Mouse (Mus musculus) liver, postnatal 0 days (tissue): ENCODE results near the gene Arhgap25. TPM values are rescaled to one million over a fixed set of nuclear protein-coding genes. Genes with fewer than 3 reads are reported as not detected.
"Not testable (repeated sequence)": the region's sequence is repeated elsewhere in the genome, so short reads cannot be mapped to it uniquely, and the experiment has no call there.

Experiments used
- ATAC-seq: fragments of 200-750 bp; cut with Nextera tagmentation; 2 replicates; pipeline ENCODE4 v1.8.0; 2017; ENCODE audit warnings: mild to moderate bottlenecking, moderate library complexity
- DNase-seq: peaks from one replicate; pipeline ENCODE4 v3.0.0-alpha.2; 2016
- H3K27ac ChIP-seq: fragments of 300-500 bp; sonication (generic); 2 replicates; pipeline ENCODE4 v1.5.1; 2014; ENCODE audit warnings: antibody characterized with exemption, moderate library complexity, mild to moderate bottlenecking, low read depth
- H3K27me3 ChIP-seq: fragments of 300-500 bp; sonication (generic); 2 replicates; pipeline ENCODE4 v1.6.1; 2014; ENCODE audit warnings: low read length, control low read depth, mixed read lengths; ENCODE audit not compliant: insufficient read depth
- H3K36me3 ChIP-seq: fragments of 300-500 bp; sonication (generic); replicated peaks from 2 replicates; pipeline ENCODE4 v1.6.1; 2014; ENCODE audit warnings: mild to moderate bottlenecking, control low read depth, low read length, moderate library complexity, mixed read lengths; ENCODE audit not compliant: insufficient read depth
- H3K4me1 ChIP-seq: fragments of 300-500 bp; sonication (generic); 2 replicates; pipeline ENCODE4 v1.6.1; 2014; ENCODE audit warnings: antibody characterized with exemption, mild to moderate bottlenecking, control low read depth; ENCODE audit not compliant: insufficient read depth
- H3K4me2 ChIP-seq: fragments of 300-500 bp; sonication (generic); 2 replicates; pipeline ENCODE4 v1.6.1; 2014; ENCODE audit warnings: low read depth, mild to moderate bottlenecking, low read length, moderate library complexity, mixed read lengths
- H3K4me3 ChIP-seq: fragments of 300-500 bp; sonication (generic); 2 replicates; pipeline ENCODE4 v1.5.1; 2014; ENCODE audit warnings: low read depth, low read length
- H3K9ac ChIP-seq: fragments of 300-500 bp; sonication (generic); replicated peaks from 2 replicates; pipeline ENCODE4 v1.6.1; 2014; ENCODE audit warnings: mild to moderate bottlenecking, moderate library complexity
- H3K9me3 ChIP-seq: fragments of 300-500 bp; sonication (generic); 2 replicates; pipeline ENCODE4 v1.6.1; 2016; ENCODE audit warnings: mild to moderate bottlenecking, control low read depth, low read length, mixed read lengths
- CTCF ChIP-seq: sonication (generic); IDR thresholded peaks from 2 replicates; pipeline ENCODE4 v1.5.1; 2016; ENCODE audit warnings: antibody characterized with exemption, low read depth
- EP300 ChIP-seq: IDR thresholded peaks from 2 replicates; pipeline ENCODE4 v1.6.1; 2016; ENCODE audit warnings: antibody characterized with exemption, low read depth, mild to moderate bottlenecking
- WGBS: fragments of 180-500 bp; shearing (Covaris S2); extraction: QIAGEN DNeasy Blood & Tissue Kit; methylation state at CpG from one replicate; pipeline ENCODE4 v1.1.7; 2014; ENCODE audit not compliant: insufficient replicate concordance; 5-methylcytosine and 5-hydroxymethylcytosine counted together
- polyA plus RNA-seq: library from polyadenylated mRNA; unstranded; fragments of >200 nt; fragmentation: Nextera tagmentation; extraction: Ambion mirVana; gene quantifications from 2 replicates; pipeline ENCODE4 v1.2.1, GENCODE M21; 2015

Gene Arhgap25
- polyA plus RNA-seq, 1 experiment from 2014 or later: 6.0 TPM

DNA sequence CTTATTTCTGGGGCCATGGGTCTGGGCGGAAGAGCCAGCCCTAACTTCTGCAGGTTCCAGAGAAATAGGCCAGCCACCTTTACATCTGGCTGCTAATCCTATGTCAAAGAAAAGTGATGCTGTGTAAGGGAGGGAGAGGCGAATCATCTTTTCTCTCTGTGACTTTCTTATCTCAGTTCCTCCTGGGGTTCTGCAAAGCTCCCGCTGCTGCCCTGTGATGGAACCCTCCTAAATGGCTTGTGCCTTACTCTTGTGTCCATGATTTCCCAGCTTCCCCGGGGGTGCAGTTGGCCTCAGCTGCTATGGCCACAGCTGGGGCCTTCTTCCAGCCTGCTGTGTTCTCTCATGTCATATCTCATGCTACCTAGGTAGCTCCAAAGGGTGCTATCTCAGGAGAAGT, 5.7 kb downstream of the Arhgap25 start:
- Histone ChIP-seq H3K9me3 (no peaks in the 10 kb centered on the region), H3K4me1 (peaks cover 46% of the 10 kb centered on the region), H3K27ac (peak overlapping the region; percentile 60), H3K9ac (0 out of 2 replicates have a peak overlapping the region, but pooled peaks have one; percentile 11), H3K27me3 (no peaks in the 10 kb centered on the region), H3K4me2 (peak overlapping the region; percentile 46), H3K36me3 (0 out of 2 replicates have a peak, but pooled peaks cover 6% of the 10 kb centered on the region), H3K4me3 (no peak overlapping the region)
- peak; percentile 56 for ATAC-seq
- WGBS: 62% methylated on average over 4 of the region's 4 CpGs
- TF ChIP-seq CTCF (no peak), EP300 (no peak)
- no peak for DNase-seq

DNA sequence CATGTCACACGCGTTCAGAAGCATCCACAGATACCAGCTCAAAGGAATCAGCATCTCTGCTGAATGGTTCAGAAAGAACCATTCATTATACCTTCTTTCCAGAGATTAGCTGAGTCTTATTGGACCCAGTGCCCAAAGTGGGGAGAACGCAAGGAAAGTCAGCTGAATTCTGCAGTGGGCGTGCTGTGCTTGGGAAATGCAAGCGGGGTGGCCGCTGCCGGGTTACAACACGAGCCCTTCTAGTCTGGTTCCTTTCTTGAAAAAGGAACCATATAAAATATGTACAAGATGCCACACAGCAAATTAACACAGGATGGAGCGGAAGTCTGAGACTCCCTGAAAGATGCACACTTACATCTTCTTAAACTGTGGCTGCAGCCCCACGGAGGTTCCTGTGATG, 7.9 kb downstream of the Arhgap25 start:
- WGBS: 73% methylated on average over 10 of the region's 10 CpGs

DNA sequence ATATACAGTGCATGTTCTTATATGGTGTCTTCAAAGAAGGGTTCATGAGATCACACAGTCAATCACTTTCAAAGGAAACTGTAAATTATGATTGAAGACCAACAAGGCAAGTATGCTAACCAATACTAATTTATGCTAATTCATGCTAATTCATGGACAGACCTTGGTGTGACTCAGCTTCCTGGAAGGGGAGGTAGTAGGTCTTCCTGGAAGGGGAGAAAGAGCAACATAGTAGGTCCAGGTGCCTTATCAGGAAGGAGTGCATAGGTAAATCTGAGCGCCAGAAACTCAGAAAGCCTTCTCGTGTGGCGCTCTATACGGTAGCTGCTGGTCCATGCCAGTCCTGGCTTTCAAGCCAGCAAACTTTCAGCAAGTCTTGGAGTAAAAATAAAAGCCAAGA, 8.8 kb downstream of the Arhgap25 start:
- 93% methylated on average over 4 of the region's 4 CpGs for WGBS
- Histone ChIP-seq H3K9ac (no peak overlapping the region), H3K27ac (peak overlapping the region; percentile 29; the same call in 1 of the 2 replicates), H3K4me1 (peaks cover 38% of the 10 kb centered on the region), H3K9me3 (no peaks in the 10 kb centered on the region), H3K27me3 (no peaks in the 10 kb centered on the region), H3K36me3 (0 out of 2 replicates have a peak, but pooled peaks cover 7% of the 10 kb centered on the region), H3K4me3 (no peak overlapping the region), H3K4me2 (no peak overlapping the region)
- TF ChIP-seq EP300 (peak; percentile 60; the same call in 1 of the 2 replicates), CTCF (no peak)
- no peak for DNase-seq
- ATAC-seq: peak; percentile 50

More for the DNA sequence above, 7.9 kb downstream of the Arhgap25 start:
- H3K4me3 ChIP-seq: no peak overlapping the region
- ATAC-seq (no peak), DNase-seq (no peak)
- no peak overlapping the region for H3K4me2 ChIP-seq
- 0 out of 2 replicates have a peak, but pooled peaks cover 6% of the 10 kb centered on the region for H3K36me3 ChIP-seq
- H3K9me3 ChIP-seq: no peaks in the 10 kb centered on the region
- H3K9ac ChIP-seq: no peak overlapping the region
- TF ChIP-seq EP300 (no peak), CTCF (no peak)
- H3K27ac ChIP-seq: 0 out of 2 replicates have a peak overlapping the region, but pooled peaks have one; percentile 16
- peaks cover 38% of the 10 kb centered on the region for H3K4me1 ChIP-seq
- no peaks in the 10 kb centered on the region for H3K27me3 ChIP-seq

GRCm38 (mm10) chr6:87523736-87524135, 9.3 kb downstream of the Arhgap25 start:
- TF ChIP-seq EP300: no peak
- TF ChIP-seq CTCF: no peak
- Histone ChIP-seq H3K4me3 (no peak overlapping the region), H3K27ac (peak overlapping the region; percentile 29; the same call in 1 of the 2 replicates), H3K4me2 (no peak overlapping the region), H3K9ac (no peak overlapping the region), H3K36me3 (0 out of 2 replicates have a peak, but pooled peaks cover 3% of the 10 kb centered on the region), H3K9me3 (no peaks in the 10 kb centered on the region), H3K27me3 (no peaks in the 10 kb centered on the region), H3K4me1 (peaks cover 38% of the 10 kb centered on the region)
- ATAC-seq (no peak), DNase-seq (no peak)
- WGBS: 78% methylated on average over 7 of the region's 7 CpGs

DNA sequence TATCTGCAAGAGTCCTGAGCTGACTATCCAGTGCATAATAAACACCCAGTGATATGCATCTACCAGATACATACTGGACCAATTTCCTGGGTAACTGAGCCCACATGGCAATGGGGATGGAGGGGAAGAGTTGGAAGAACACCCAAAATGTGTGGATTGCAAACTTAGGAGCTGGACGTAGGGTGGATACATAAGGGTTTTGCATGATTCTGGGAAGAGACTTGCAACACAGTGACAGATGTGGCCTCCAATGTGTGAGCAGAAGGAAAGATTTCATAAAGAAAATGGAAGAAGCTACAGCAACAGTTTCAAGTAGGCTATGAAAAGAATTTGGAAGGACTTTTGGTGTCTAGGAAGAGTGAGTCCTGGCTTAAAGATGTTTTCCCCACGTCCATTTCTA, 10.0 kb downstream of the Arhgap25 start:
- ATAC-seq (no peak), DNase-seq (no peak)
- H3K9me3 ChIP-seq: no peaks in the 10 kb centered on the region
- TF ChIP-seq EP300: no peak
- no peak for TF ChIP-seq CTCF
- 75% methylated on average over 2 of the region's 2 CpGs for WGBS
- H3K4me3 ChIP-seq: no peak overlapping the region
- H3K36me3 ChIP-seq: 0 out of 2 replicates have a peak, but pooled peaks cover 3% of the 10 kb centered on the region
- H3K9ac ChIP-seq: no peak overlapping the region
- peaks cover 32% of the 10 kb centered on the region for H3K4me1 ChIP-seq
- H3K4me2 ChIP-seq: no peak overlapping the region
- H3K27ac ChIP-seq: no peak overlapping the region
- no peaks in the 10 kb centered on the region for H3K27me3 ChIP-seq

DNA sequence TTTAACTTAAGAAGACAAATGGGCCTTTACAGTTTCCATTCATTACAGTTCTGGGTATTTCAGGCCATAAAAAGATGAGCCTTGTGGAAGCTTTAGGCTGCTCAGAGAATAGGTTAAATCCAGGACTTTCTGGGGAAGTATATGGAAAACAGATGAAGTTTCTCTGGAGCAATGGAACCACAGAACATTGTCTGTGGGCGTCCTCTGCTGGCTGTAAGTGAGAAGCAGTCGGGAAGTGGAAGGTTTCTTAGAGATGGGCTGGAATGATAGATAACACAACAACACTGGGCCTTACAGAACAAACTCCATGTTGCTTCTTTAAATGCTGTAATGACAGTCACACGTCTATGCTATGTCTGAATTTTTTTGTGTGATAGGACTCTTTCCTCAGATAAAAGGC, 10.8 kb downstream of the Arhgap25 start:
- Histone ChIP-seq H3K27me3 (no peaks in the 10 kb centered on the region), H3K4me2 (no peak overlapping the region), H3K4me1 (peaks cover 24% of the 10 kb centered on the region), H3K27ac (no peak overlapping the region), H3K9ac (no peak overlapping the region), H3K9me3 (no peaks in the 10 kb centered on the region), H3K4me3 (no peak overlapping the region), H3K36me3 (0 out of 2 replicates have a peak, but pooled peaks cover 3% of the 10 kb centered on the region)
- ATAC-seq (no peak), DNase-seq (no peak)
- peak; percentile 66 for TF ChIP-seq CTCF
- no peak for TF ChIP-seq EP300
- 18% methylated on average over 3 of the region's 3 CpGs for WGBS

- not testable (repeated sequence) for H3K27ac ChIP-seq, H3K4me2 ChIP-seq, DNase-seq, H3K9me3 ChIP-seq, H3K27me3 ChIP-seq, H3K4me3 ChIP-seq, H3K9ac ChIP-seq, H3K36me3 ChIP-seq, ATAC-seq
- 78% methylated on average over 6 of the region's 6 CpGs for WGBS
- peaks cover 20% of the 10 kb centered on the region for H3K4me1 ChIP-seq
Measured at GRCm38 (mm10) chr6:87521705-87522104, 11.4 kb downstream of the Arhgap25 start.
